Mouse (Mus musculus): ENCODE results near the gene Gm8159.
"Not testable (repeated sequence)": the region's sequence is repeated elsewhere in the genome, so short reads cannot be mapped to it uniquely, and the experiment has no call there.

The Gm8159 gene

GRCm38 (mm10) chr14:4632052-4632451 is at the start of gene Gm8159:
Gm8159 (plus strand) TSS chr14:4632352.
- DNase-seq: not testable (repeated sequence)

GRCm38 (mm10) chr14:4649309-4649708 is 17.2 kb downstream of the Gm8159 start:
- DNase-seq: peak; percentile 2

- peak; percentile 19 to 21 for DNase-seq
Measured at GRCm38 (mm10) chr14:4650324-4650723, 18.2 kb downstream of the Gm8159 start.

GRCm38 (mm10) chr14:4663892-4664291 is 31.7 kb downstream of the Gm8159 start, which contains the start of gene Gm3239:
Gm3239 (plus strand) TSS chr14:4664192.
- not testable (repeated sequence) for DNase-seq

All from cerebellum, postnatal 36 days (tissue).